Mouse (Mus musculus): ENCODE data around the gene Muc5ac. TPM values are rescaled to one million over a fixed set of nuclear protein-coding genes. Genes with fewer than 3 reads are reported as not detected.

The Muc5ac gene
- total and polyA plus RNA-seq, 3 experiments = not detected

GRCm38 (mm10) chr7:141770521-141770920, 18.3 kb upstream of the Muc5ac start:
- Histone ChIP-seq H3K4me1 (ENCODE audit: control insufficient read depth in 1 of 2, insufficient read depth in 2 of 2) (peaks cover 0 to 10% of the 10 kb centered on the region in 2 experiments; a peak in 3 of 4 replicates), H3K9ac (ENCODE audit: insufficient read depth, low read depth) (no peak overlapping the region), H3K4me2 (ENCODE audit: insufficient read depth, low read depth, poor library complexity, severe bottlenecking) (no peak overlapping the region), H3K27ac (ENCODE audit: insufficient read depth, low read depth) (no peak overlapping the region), H3K9me3 (replicated peaks; ENCODE audit: low read length) (no peaks in the 10 kb centered on the region), H3K27me3 (replicated peaks) (peaks cover 81% of the 10 kb centered on the region), H3K36me3 (replicated peaks in 1 of 2; ENCODE audit: control insufficient read depth in 1 of 2, insufficient read depth in 1 of 2, low read length in 1 of 2) (no peaks in the 10 kb centered on the region), H3K4me3 (replicated peaks in 1 of 3; ENCODE audit: low read depth in 2 of 3, low read length in 2 of 3, poor library complexity in 1 of 3) (no peak overlapping the region), H3K79me2 (replicated peaks; ENCODE audit: control insufficient read depth, extremely low read depth, insufficient read depth, poor library complexity, severe bottlenecking) (no peaks in the 10 kb centered on the region)
- TF ChIP-seq POLR2AphosphoS2 (IDR thresholded peaks at IDR 0.05; ENCODE audit: low read depth, low read length) = no peak
- no peak for TF ChIP-seq POLR2A (IDR thresholded peaks at IDR 0.05; ENCODE audit: low read depth, low read length)
- no peak for TF ChIP-seq RCOR1 (conservative IDR thresholded peaks at IDR 0.05; ENCODE audit: low read depth, low read length)
- no peak for TF ChIP-seq SIN3A (IDR thresholded peaks at IDR 0.05; ENCODE audit: low read length)
- no peak for TF ChIP-seq NRF1 (IDR thresholded peaks at IDR 0.05; ENCODE audit: low read depth, low read length)
- no peak for TF ChIP-seq PAX5 (IDR thresholded peaks at IDR 0.05; ENCODE audit: low read length)
- in situ Hi-C loops (cut with MboI; ENCODE audit: low pct_ligation_motif_present, low pct_unique_long_range_greater_than_20kb, low sequenced_read_pairs) (loop anchor here (25.0 kb wide), 1 partner anchor 142 kb away; the partner anchor contains the start of gene Tollip), dilution Hi-C loops (cut with MboI; ENCODE audit: extremely low pct_ligation_motif_present, extremely low pct_unique_long_range_greater_than_20kb, low sequenced_read_pairs) (no loop called here)
- DNase-seq (ENCODE audit: extremely low read depth) = no peak

GRCm38 (mm10) chr7:141770988-141771387, 17.8 kb upstream of the Muc5ac start:
- Histone ChIP-seq H3K9ac (ENCODE audit: insufficient read depth, low read depth) (no peak overlapping the region), H3K27ac (ENCODE audit: insufficient read depth, low read depth) (no peak overlapping the region), H3K27me3 (replicated peaks) (peaks cover 80% of the 10 kb centered on the region), H3K4me1 (ENCODE audit: control insufficient read depth in 1 of 2, insufficient read depth in 2 of 2) (peaks cover 0 to 10% of the 10 kb centered on the region in 2 experiments; a peak in 3 of 4 replicates), H3K9me3 (replicated peaks; ENCODE audit: low read length) (no peaks in the 10 kb centered on the region), H3K36me3 (replicated peaks in 1 of 2; ENCODE audit: control insufficient read depth in 1 of 2, insufficient read depth in 1 of 2, low read length in 1 of 2) (no peaks in the 10 kb centered on the region), H3K4me2 (ENCODE audit: insufficient read depth, low read depth, poor library complexity, severe bottlenecking) (no peak overlapping the region), H3K79me2 (replicated peaks; ENCODE audit: control insufficient read depth, extremely low read depth, insufficient read depth, poor library complexity, severe bottlenecking) (no peaks in the 10 kb centered on the region), H3K4me3 (replicated peaks in 1 of 3; ENCODE audit: low read depth in 2 of 3, low read length in 2 of 3, poor library complexity in 1 of 3) (no peak overlapping the region)
- in situ Hi-C loops (cut with MboI; ENCODE audit: low pct_ligation_motif_present, low pct_unique_long_range_greater_than_20kb, low sequenced_read_pairs) = loop anchor here (25.0 kb wide), 1 partner anchor 141 kb away; the partner anchor contains the start of gene Tollip
- no peak for DNase-seq (ENCODE audit: extremely low read depth)
- dilution Hi-C loops (cut with MboI; ENCODE audit: extremely low pct_ligation_motif_present, extremely low pct_unique_long_range_greater_than_20kb, low sequenced_read_pairs) = no loop called here
- TF ChIP-seq POLR2AphosphoS2 (IDR thresholded peaks at IDR 0.05; ENCODE audit: low read depth, low read length) (no peak), MYC (IDR thresholded peaks at IDR 0.05; ENCODE audit: low read depth, low read length) (no peak), USF2 (conservative IDR thresholded peaks at IDR 0.05; ENCODE audit: low read depth, low read length) (no peak), TCF12 (IDR thresholded peaks at IDR 0.05; ENCODE audit: low read depth, low read length) (no peak)

DNA sequence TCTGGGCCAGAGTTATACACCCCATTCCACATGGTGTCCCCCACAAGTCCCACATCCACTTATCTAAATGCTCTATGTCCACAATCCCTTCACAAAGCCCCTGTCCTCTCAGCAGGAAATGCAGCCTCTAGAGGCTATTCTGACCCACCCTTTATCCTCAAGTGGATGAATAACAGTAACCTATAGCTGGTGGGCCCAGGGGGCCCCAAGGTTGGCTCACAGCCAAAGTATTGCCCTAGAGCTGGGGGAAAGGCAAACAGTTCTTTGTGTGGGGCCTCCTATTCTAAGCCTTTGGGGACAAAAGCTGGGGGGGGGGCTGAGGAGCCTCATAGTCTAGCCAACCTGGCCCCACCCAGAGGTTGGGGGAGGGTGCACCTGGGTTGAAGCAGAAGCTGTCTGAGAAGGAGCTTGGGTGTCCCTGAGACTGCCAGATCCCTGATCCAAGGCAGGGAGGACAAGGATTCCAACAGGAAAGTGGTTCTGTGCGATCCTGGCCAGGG, 16.7 kb upstream of the Muc5ac start:
- Histone ChIP-seq H3K9me3 (replicated peaks; ENCODE audit: low read length) (peaks cover 6% of the 10 kb centered on the region), H3K4me2 (ENCODE audit: insufficient read depth, low read depth, poor library complexity, severe bottlenecking) (no peak overlapping the region), H3K27ac (ENCODE audit: insufficient read depth, low read depth) (no peak overlapping the region), H3K9ac (ENCODE audit: insufficient read depth, low read depth) (no peak overlapping the region), H3K79me2 (replicated peaks; ENCODE audit: control insufficient read depth, extremely low read depth, insufficient read depth, poor library complexity, severe bottlenecking) (no peaks in the 10 kb centered on the region), H3K27me3 (replicated peaks) (peaks cover 81% of the 10 kb centered on the region), H3K4me3 (replicated peaks in 1 of 3; ENCODE audit: low read depth in 2 of 3, low read length in 2 of 3, poor library complexity in 1 of 3) (no peak overlapping the region), H3K4me1 (ENCODE audit: control insufficient read depth in 1 of 2, insufficient read depth in 2 of 2) (peaks cover 0 to 10% of the 10 kb centered on the region in 2 experiments; a peak in 3 of 4 replicates), H3K36me3 (replicated peaks in 1 of 2; ENCODE audit: control insufficient read depth in 1 of 2, insufficient read depth in 1 of 2, low read length in 1 of 2) (no peaks in the 10 kb centered on the region)
- in situ Hi-C loops (cut with MboI; ENCODE audit: low pct_ligation_motif_present, low pct_unique_long_range_greater_than_20kb, low sequenced_read_pairs) (loop anchor here (25.0 kb wide), 1 partner anchor 140 kb away; the partner anchor contains the start of gene Tollip), dilution Hi-C loops (cut with MboI; ENCODE audit: extremely low pct_ligation_motif_present, extremely low pct_unique_long_range_greater_than_20kb, low sequenced_read_pairs) (no loop called here)
- TF ChIP-seq ETS1 (conservative IDR thresholded peaks at IDR 0.05; ENCODE audit: low read depth, low read length) = no peak
- DNase-seq (ENCODE audit: extremely low read depth) = no peak
